Mouse (Mus musculus): ENCODE results near the gene Adgrv1. TPM values are rescaled to one million over a fixed set of nuclear protein-coding genes. Genes with fewer than 3 reads are reported as not detected.

Adgrv1 gene
- polyA plus RNA-seq, 1 experiment from 2014 or later = 9.8 TPM

DNA sequence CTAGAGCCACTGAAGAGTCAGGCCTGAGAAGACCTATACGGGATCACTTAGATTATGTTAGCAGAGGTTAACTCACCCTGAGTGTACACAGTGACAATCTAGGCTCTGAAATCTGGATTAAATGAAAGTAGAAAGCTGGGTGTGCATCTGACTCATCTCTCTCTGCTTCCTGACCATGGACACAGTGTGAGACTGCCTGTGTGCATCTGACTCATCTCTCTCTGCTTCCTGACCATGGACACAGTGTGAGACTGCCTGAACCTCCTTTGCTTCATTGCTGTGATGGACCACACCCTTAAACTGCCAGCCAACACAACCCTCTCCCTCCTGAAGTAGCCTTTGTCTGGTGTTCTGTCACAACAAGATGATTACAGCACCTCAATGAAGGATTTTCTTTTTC lies 231.2 kb downstream of the Adgrv1 start:
- Histone ChIP-seq H3K4me3 (replicated peaks) (no peak overlapping the region), H3K36me3 (no peaks in the 10 kb centered on the region), H3K4me2 (no peak overlapping the region), H3K9me3 (replicated peaks) (no peaks in the 10 kb centered on the region), H3K27ac (replicated peaks) (no peak overlapping the region), H3K4me1 (no peaks in the 10 kb centered on the region), H3K9ac (replicated peaks) (no peak overlapping the region), H3K27me3 (replicated peaks) (no peaks in the 10 kb centered on the region)
- ATAC-seq (ENCODE audit: low FRiP score) = no peak
- WGBS = 97% methylated on average over 1 of the region's 1 CpGs

- Histone ChIP-seq H3K9me3 (replicated peaks) (no peaks in the 10 kb centered on the region), H3K4me1 (no peaks in the 10 kb centered on the region), H3K27ac (replicated peaks) (no peak overlapping the region), H3K36me3 (no peaks in the 10 kb centered on the region), H3K27me3 (replicated peaks) (no peaks in the 10 kb centered on the region), H3K9ac (replicated peaks) (no peak overlapping the region), H3K4me3 (replicated peaks) (no peak overlapping the region), H3K4me2 (no peak overlapping the region)
- no peak for ATAC-seq (ENCODE audit: low FRiP score)
- WGBS = 80% methylated on average over 4 of the region's 4 CpGs
Observed at GRCm38 (mm10) chr13:81385597-81386362, 247.2 kb downstream of the Adgrv1 start.

DNA sequence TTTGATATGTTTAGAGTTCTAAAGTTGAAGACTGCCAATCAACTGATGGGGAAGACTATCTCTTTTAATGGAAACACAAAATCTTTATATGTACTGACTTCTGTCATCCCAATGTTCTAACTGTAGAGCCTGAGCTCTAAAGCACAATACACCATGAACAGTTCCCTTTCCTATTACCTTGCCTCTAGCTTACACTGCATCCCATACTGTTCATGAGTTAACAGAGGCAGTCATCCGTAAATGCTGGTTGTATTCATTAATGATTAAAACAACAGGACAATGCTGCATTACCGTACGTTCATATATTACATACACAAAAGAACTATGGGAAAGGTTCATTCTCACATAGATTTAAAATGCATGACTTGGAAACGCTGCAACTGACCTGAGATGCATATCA lies 251.1 kb downstream of the Adgrv1 start:
- no peak for ATAC-seq (ENCODE audit: low FRiP score)
- H3K9ac ChIP-seq (replicated peaks) = no peak overlapping the region
- H3K27me3 ChIP-seq (replicated peaks) = no peaks in the 10 kb centered on the region
- WGBS = 85% methylated on average over 4 of the region's 4 CpGs
- H3K36me3 ChIP-seq = no peaks in the 10 kb centered on the region
- H3K4me3 ChIP-seq (replicated peaks) = no peak overlapping the region
- H3K9me3 ChIP-seq (replicated peaks) = no peaks in the 10 kb centered on the region
- H3K27ac ChIP-seq (replicated peaks) = no peak overlapping the region
- H3K4me1 ChIP-seq = no peaks in the 10 kb centered on the region
- H3K4me2 ChIP-seq = no peak overlapping the region

GRCm38 (mm10) chr13:81370801-81371456 lies 262.0 kb downstream of the Adgrv1 start:
- ATAC-seq (ENCODE audit: low FRiP score) = no peak
- WGBS = 83% methylated on average over 5 of the region's 5 CpGs
- H3K4me2 ChIP-seq = no peak overlapping the region
- no peak overlapping the region for H3K27ac ChIP-seq (replicated peaks)
- no peaks in the 10 kb centered on the region for H3K36me3 ChIP-seq
- no peaks in the 10 kb centered on the region for H3K4me1 ChIP-seq
- H3K27me3 ChIP-seq (replicated peaks) = no peaks in the 10 kb centered on the region
- no peak overlapping the region for H3K9ac ChIP-seq (replicated peaks)
- H3K4me3 ChIP-seq (replicated peaks) = no peak overlapping the region
- no peaks in the 10 kb centered on the region for H3K9me3 ChIP-seq (replicated peaks)

GRCm38 (mm10) chr13:81370196-81370595 lies 262.8 kb downstream of the Adgrv1 start:
- Histone ChIP-seq H3K27me3 (replicated peaks) (no peaks in the 10 kb centered on the region), H3K9me3 (replicated peaks) (no peaks in the 10 kb centered on the region), H3K27ac (replicated peaks) (no peak overlapping the region), H3K4me3 (replicated peaks) (no peak overlapping the region), H3K9ac (replicated peaks) (no peak overlapping the region), H3K36me3 (no peaks in the 10 kb centered on the region), H3K4me2 (no peak overlapping the region), H3K4me1 (no peaks in the 10 kb centered on the region)
- 96% methylated on average over 6 of the region's 6 CpGs for WGBS
- no peak for ATAC-seq (ENCODE audit: low FRiP score)

GRCm38 (mm10) chr13:81369564-81369963 lies 263.4 kb downstream of the Adgrv1 start:
- Histone ChIP-seq H3K27me3 (replicated peaks) (no peaks in the 10 kb centered on the region), H3K9me3 (replicated peaks) (no peaks in the 10 kb centered on the region), H3K4me3 (replicated peaks) (no peak overlapping the region), H3K4me2 (no peak overlapping the region), H3K4me1 (no peaks in the 10 kb centered on the region), H3K36me3 (no peaks in the 10 kb centered on the region), H3K27ac (replicated peaks) (no peak overlapping the region), H3K9ac (replicated peaks) (no peak overlapping the region)
- WGBS = 83% methylated on average over 2 of the region's 2 CpGs
- no peak for ATAC-seq (ENCODE audit: low FRiP score)

DNA sequence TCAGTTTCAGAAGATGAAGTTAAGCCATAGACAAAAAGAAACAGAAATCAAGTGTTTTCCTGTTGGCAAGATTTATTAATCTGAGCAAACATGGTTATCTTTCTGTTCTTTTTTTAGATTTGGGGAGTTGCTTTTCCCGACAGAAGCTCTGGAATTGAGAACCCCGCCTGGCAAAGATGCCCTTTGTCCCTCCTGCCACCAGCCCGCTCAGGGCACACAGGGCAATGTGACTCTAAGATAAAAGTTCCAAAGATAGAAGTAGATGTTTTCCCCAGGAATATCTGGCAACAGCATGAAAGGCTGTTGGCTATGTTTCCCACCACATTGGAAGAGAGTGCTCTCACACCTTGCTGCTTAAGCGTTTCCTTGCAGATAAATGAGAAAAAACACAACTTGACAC lies 264.0 kb downstream of the Adgrv1 start:
- 88% methylated on average over 4 of the region's 4 CpGs for WGBS
- Histone ChIP-seq H3K27me3 (replicated peaks) (no peaks in the 10 kb centered on the region), H3K4me3 (replicated peaks) (no peak overlapping the region), H3K4me1 (no peaks in the 10 kb centered on the region), H3K9me3 (replicated peaks) (no peaks in the 10 kb centered on the region), H3K9ac (replicated peaks) (no peak overlapping the region), H3K27ac (replicated peaks) (no peak overlapping the region), H3K36me3 (no peaks in the 10 kb centered on the region), H3K4me2 (no peak overlapping the region)
- no peak for ATAC-seq (ENCODE audit: low FRiP score)

- Histone ChIP-seq H3K4me3 (replicated peaks) (no peak overlapping the region), H3K36me3 (no peaks in the 10 kb centered on the region), H3K27ac (replicated peaks) (no peak overlapping the region), H3K4me1 (no peaks in the 10 kb centered on the region), H3K4me2 (no peak overlapping the region), H3K9ac (replicated peaks) (no peak overlapping the region), H3K27me3 (replicated peaks) (no peaks in the 10 kb centered on the region), H3K9me3 (replicated peaks) (no peaks in the 10 kb centered on the region)
- ATAC-seq (ENCODE audit: low FRiP score) = no peak
- WGBS = 90% methylated on average over 4 of the region's 4 CpGs
Observed at GRCm38 (mm10) chr13:81367681-81368376, 265.1 kb downstream of the Adgrv1 start.

DNA sequence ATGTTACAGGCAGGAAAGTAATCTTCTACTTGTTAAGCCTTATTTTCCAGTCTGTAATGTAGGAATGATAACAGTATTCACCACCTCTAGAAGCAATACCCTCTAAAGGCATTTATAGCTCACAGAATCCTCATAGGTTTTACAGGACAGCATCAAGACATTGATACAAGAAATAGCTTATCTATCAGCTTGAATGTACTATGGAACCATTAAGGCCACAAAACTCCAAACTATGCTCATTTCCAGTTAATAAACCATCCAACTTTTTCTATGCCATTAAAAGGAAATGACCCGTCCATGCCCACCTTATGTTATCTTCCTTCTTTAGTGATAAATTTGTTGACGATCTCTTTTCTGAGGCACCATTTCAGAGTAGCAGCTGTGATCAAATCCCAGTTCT lies 272.6 kb downstream of the Adgrv1 start:
- ATAC-seq (ENCODE audit: low FRiP score) = no peak
- Histone ChIP-seq H3K9me3 (replicated peaks) (no peaks in the 10 kb centered on the region), H3K27me3 (replicated peaks) (no peaks in the 10 kb centered on the region), H3K27ac (replicated peaks) (no peak overlapping the region), H3K4me3 (replicated peaks) (no peak overlapping the region), H3K4me2 (no peak overlapping the region), H3K36me3 (no peaks in the 10 kb centered on the region), H3K9ac (replicated peaks) (no peak overlapping the region), H3K4me1 (no peaks in the 10 kb centered on the region)
- 95% methylated on average over 2 of the region's 2 CpGs for WGBS

GRCm38 (mm10) chr13:81358766-81359165 lies 274.2 kb downstream of the Adgrv1 start:
- H3K9ac ChIP-seq (replicated peaks) = no peak overlapping the region
- H3K27me3 ChIP-seq (replicated peaks) = no peaks in the 10 kb centered on the region
- H3K27ac ChIP-seq (replicated peaks) = no peak overlapping the region
- no peak overlapping the region for H3K4me3 ChIP-seq (replicated peaks)
- ATAC-seq (ENCODE audit: low FRiP score) = no peak
- H3K4me1 ChIP-seq = no peaks in the 10 kb centered on the region
- no peaks in the 10 kb centered on the region for H3K36me3 ChIP-seq
- H3K4me2 ChIP-seq = no peak overlapping the region
- WGBS = 77% methylated on average over 1 of the region's 1 CpGs
- no peaks in the 10 kb centered on the region for H3K9me3 ChIP-seq (replicated peaks)

- no peaks in the 10 kb centered on the region for H3K9me3 ChIP-seq (replicated peaks)
- no peak for ATAC-seq (ENCODE audit: low FRiP score)
- no peaks in the 10 kb centered on the region for H3K27me3 ChIP-seq (replicated peaks)
- no peak overlapping the region for H3K4me3 ChIP-seq (replicated peaks)
- H3K27ac ChIP-seq (replicated peaks) = no peak overlapping the region
- no peaks in the 10 kb centered on the region for H3K4me1 ChIP-seq
- 87% methylated on average over 4 of the region's 4 CpGs for WGBS
- H3K36me3 ChIP-seq = no peaks in the 10 kb centered on the region
- H3K4me2 ChIP-seq = no peak overlapping the region
- H3K9ac ChIP-seq (replicated peaks) = no peak overlapping the region
Observed at GRCm38 (mm10) chr13:81358365-81358764, 274.6 kb downstream of the Adgrv1 start.

DNA sequence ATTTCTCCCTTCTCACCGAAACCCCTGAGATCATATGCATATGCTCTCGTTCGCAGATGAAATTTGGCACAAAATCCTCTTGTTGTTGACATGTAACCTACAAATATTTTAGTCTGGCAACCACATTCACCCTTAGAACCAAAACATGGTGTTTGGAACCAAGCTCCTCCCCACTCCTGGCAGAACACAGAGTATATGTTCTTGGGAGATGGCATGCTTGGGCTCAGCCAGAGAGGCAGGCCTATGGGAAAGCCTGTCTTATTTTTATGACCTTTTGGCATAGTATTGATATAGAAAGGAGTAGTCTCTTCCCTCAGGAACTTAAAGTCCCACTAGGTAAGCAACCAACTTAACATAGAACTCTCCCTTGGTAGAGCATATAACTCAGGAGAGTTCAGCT lies 275.7 kb downstream of the Adgrv1 start:
- no peak for ATAC-seq (ENCODE audit: low FRiP score)
- H3K9ac ChIP-seq (replicated peaks) = no peak overlapping the region
- H3K9me3 ChIP-seq (replicated peaks) = no peaks in the 10 kb centered on the region
- H3K4me3 ChIP-seq (replicated peaks) = no peak overlapping the region
- WGBS = 91% methylated on average over 3 of the region's 3 CpGs
- no peak overlapping the region for H3K27ac ChIP-seq (replicated peaks)
- H3K36me3 ChIP-seq = no peaks in the 10 kb centered on the region
- H3K4me2 ChIP-seq = no peak overlapping the region
- no peaks in the 10 kb centered on the region for H3K4me1 ChIP-seq
- no peaks in the 10 kb centered on the region for H3K27me3 ChIP-seq (replicated peaks)
